Mouse (Mus musculus) midbrain, embryonic 16.5 days (tissue): ENCODE measurements around the gene Gm43951. TPM values are rescaled to one million over a fixed set of nuclear protein-coding genes. Genes with fewer than 3 reads are reported as not detected.
A peak's percentile ranks its signal among the peaks of the same experiment; 100 is the strongest.

Experiments used
- ATAC-seq: fragments of 200-750 bp; cut with Nextera tagmentation; 2 replicates; pipeline ENCODE4 v1.8.0; 2017; ENCODE audit warnings: moderate TSS enrichment
- H3K27ac ChIP-seq: fragments of 300-500 bp; sonication (generic); 2 replicates; pipeline ENCODE4 v1.5.1; 2014; ENCODE audit warnings: mild to moderate bottlenecking, low read length, mixed read lengths
- H3K27me3 ChIP-seq: fragments of 300-500 bp; sonication (generic); 2 replicates; pipeline ENCODE4 v1.6.1; 2014; ENCODE audit warnings: low read depth, low read length, mixed read lengths; ENCODE audit not compliant: control insufficient read depth, insufficient read depth
- H3K36me3 ChIP-seq: fragments of 300-500 bp; sonication (generic); 2 replicates; pipeline ENCODE4 v1.6.1; 2014; ENCODE audit warnings: mild to moderate bottlenecking, low read length, moderate library complexity, mixed read lengths; ENCODE audit not compliant: control insufficient read depth, insufficient read depth
- H3K4me1 ChIP-seq: fragments of 300-500 bp; sonication (generic); 2 replicates; pipeline ENCODE4 v1.6.1; 2014; ENCODE audit warnings: mild to moderate bottlenecking, low read length, mixed read lengths; ENCODE audit not compliant: control insufficient read depth, insufficient read depth
- H3K4me2 ChIP-seq: fragments of 300-500 bp; sonication (generic); 2 replicates; pipeline ENCODE4 v1.6.1; 2014; ENCODE audit warnings: mild to moderate bottlenecking, low read length, mixed read lengths
- H3K4me3 ChIP-seq: fragments of 300-500 bp; sonication (generic); 2 replicates; pipeline ENCODE4 v1.5.1; 2014; ENCODE audit warnings: low read depth, mild to moderate bottlenecking, low read length, moderate library complexity, mixed read lengths
- H3K9ac ChIP-seq: fragments of 300-500 bp; sonication (generic); 2 replicates; pipeline ENCODE4 v1.6.1; 2014; ENCODE audit warnings: low read depth, low read length, mixed read lengths
- H3K9me3 ChIP-seq: fragments of 300-500 bp; sonication (generic); replicated peaks from 2 replicates; pipeline ENCODE4 v1.6.1; 2014; ENCODE audit warnings: mild to moderate bottlenecking, low read length, mixed read lengths; ENCODE audit not compliant: control insufficient read depth, poor library complexity, severe bottlenecking
- WGBS: fragments of 180-500 bp; shearing (Covaris S2); extraction: QIAGEN DNeasy Blood & Tissue Kit; methylation state at CpG from one replicate; pipeline ENCODE4 v1.1.7; 2014; 5-methylcytosine and 5-hydroxymethylcytosine counted together
- polyA plus RNA-seq: library from polyadenylated mRNA; unstranded; fragments of >200 nt; fragmentation: Nextera tagmentation; extraction: Ambion mirVana; gene quantifications from 2 replicates; pipeline ENCODE4 v1.2.1, GENCODE M21; 2015

Gene Gm43951
- polyA plus RNA-seq: 1.7 and 1.9 TPM in 2 replicates

DNA sequence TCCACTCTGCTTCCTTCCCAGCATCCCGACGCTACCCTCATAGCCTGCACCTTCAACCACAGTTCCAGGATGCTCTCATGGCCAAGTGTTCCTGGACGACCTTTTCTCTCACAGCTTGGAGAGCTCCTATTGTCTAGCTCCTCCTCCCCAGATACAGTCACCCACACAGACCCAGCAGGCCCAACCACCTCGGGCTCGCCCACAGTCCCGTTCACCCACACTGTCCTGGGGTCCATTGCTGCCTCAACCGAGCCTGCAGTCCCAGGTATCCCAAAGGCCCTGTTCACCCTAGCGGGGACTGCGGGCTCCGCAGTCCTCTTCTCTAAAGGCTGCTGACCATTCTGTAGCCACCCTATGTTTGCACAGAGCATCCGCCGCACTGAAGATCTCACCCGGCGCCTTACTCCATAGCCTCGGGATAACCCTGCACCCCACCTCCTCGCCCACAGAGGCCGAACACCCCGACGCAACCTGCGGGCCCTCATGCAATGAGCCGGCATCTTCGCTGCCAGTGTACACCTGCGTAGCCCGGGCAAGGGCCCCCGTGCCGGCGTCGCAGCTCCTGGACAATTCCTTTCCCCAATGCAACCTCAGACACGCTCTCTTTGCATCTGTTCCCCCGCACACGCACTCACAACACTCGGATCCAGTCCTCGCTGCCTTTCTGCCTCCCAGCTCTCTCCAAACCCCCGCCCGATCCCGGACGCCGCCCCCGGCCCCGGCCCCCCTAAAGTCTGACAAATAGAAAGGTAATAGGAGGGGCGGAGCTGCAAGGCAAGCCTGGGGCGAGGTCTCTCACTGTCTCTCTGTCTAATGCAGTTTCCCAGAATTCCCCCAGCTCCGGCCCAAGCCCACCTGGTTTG, at the start of gene Gm43951:
Gene Gm43951 (minus strand): TSS at position 500 of the 863 bp plus-strand sequence.
- peak within 1 kb of the TSS; percentile 74 for H3K27ac ChIP-seq
- H3K36me3 ChIP-seq: peaks cover 6% of the 10 kb centered on the region
- H3K4me3 ChIP-seq: peak within 1 kb of the TSS; percentile 54
- peaks cover 25% of the 10 kb centered on the region for H3K4me1 ChIP-seq
- H3K4me2 ChIP-seq: peak within 1 kb of the TSS; percentile 87
- 2% methylated on average over 38 of the region's 43 CpGs for WGBS
- ATAC-seq: peak; percentile 61
- H3K9me3 ChIP-seq: no peaks in the 10 kb centered on the region
- peak within 1 kb of the TSS; percentile 80 for H3K9ac ChIP-seq
- H3K27me3 ChIP-seq: no peaks in the 10 kb centered on the region

GRCm38 (mm10) chr11:72256441-72256840, 49.8 kb upstream of the Gm43951 start:
- Histone ChIP-seq H3K27me3 (no peaks in the 10 kb centered on the region), H3K9ac (no peak overlapping the region), H3K4me3 (no peak overlapping the region), H3K9me3 (no peaks in the 10 kb centered on the region), H3K36me3 (no peaks in the 10 kb centered on the region), H3K27ac (no peak overlapping the region), H3K4me2 (no peak overlapping the region), H3K4me1 (no peaks in the 10 kb centered on the region)
- 89% methylated on average over 2 of the region's 2 CpGs for WGBS
- ATAC-seq: no peak

- Histone ChIP-seq H3K9ac (no peak overlapping the region), H3K36me3 (no peaks in the 10 kb centered on the region), H3K27ac (no peak overlapping the region), H3K4me3 (no peak overlapping the region), H3K4me2 (no peak overlapping the region), H3K27me3 (no peaks in the 10 kb centered on the region), H3K9me3 (no peaks in the 10 kb centered on the region), H3K4me1 (no peaks in the 10 kb centered on the region)
- ATAC-seq: no peak
- 95% methylated on average over 4 of the region's 4 CpGs for WGBS
Measured at GRCm38 (mm10) chr11:72255629-72256028, 49.0 kb upstream of the Gm43951 start.

DNA sequence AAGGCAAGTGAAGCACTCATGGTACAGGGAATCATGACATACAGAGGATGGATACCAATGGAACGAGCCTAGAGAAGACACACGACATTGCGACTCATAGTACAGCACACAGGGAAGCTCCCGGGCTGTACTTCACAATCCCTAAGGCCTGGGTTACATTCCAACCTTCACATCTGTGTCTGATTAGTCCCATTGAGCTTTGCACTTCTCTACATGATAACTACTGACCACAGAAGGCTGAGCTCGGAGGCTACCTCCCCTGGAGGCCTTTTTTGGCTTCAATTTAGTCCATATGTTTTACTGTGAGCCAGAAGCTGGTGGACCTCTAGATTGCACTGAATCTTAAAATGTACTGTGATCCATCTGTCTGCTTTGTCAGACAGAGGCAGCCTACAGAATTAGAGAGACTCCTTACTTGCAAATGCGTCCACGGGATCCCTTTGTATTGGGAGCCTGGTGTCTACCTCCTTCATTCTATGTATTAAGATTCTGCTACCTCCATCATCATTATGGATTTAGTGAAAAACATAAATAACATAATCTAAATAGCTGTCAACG, 38.6 kb upstream of the Gm43951 start:
- ATAC-seq: no peak
- WGBS: 85% methylated on average over 8 of the region's 8 CpGs
- Histone ChIP-seq H3K36me3 (no peaks in the 10 kb centered on the region), H3K27me3 (no peaks in the 10 kb centered on the region), H3K9me3 (no peaks in the 10 kb centered on the region), H3K4me1 (no peaks in the 10 kb centered on the region), H3K4me3 (no peak overlapping the region), H3K4me2 (no peak overlapping the region), H3K9ac (no peak overlapping the region), H3K27ac (no peak overlapping the region)

GRCm38 (mm10) chr11:72240062-72240860, 33.6 kb upstream of the Gm43951 start:
- no peak overlapping the region for H3K9ac ChIP-seq
- H3K9me3 ChIP-seq: no peaks in the 10 kb centered on the region
- no peaks in the 10 kb centered on the region for H3K36me3 ChIP-seq
- no peaks in the 10 kb centered on the region for H3K27me3 ChIP-seq
- no peak overlapping the region for H3K27ac ChIP-seq
- no peaks in the 10 kb centered on the region for H3K4me1 ChIP-seq
- WGBS: 86% methylated on average over 4 of the region's 4 CpGs
- no peak overlapping the region for H3K4me2 ChIP-seq
- H3K4me3 ChIP-seq: no peak overlapping the region
- ATAC-seq: no peak

- ATAC-seq: no peak
- Histone ChIP-seq H3K4me3 (no peak overlapping the region), H3K27me3 (no peaks in the 10 kb centered on the region), H3K4me1 (no peaks in the 10 kb centered on the region), H3K4me2 (no peak overlapping the region), H3K36me3 (no peaks in the 10 kb centered on the region), H3K9ac (no peak overlapping the region), H3K9me3 (no peaks in the 10 kb centered on the region), H3K27ac (no peak overlapping the region)
- 71% methylated on average over 5 of the region's 5 CpGs for WGBS
Measured at GRCm38 (mm10) chr11:72234013-72234412, 27.4 kb upstream of the Gm43951 start.

- H3K27ac ChIP-seq: no peak overlapping the region
- 67% methylated on average over 1 of the region's 1 CpGs for WGBS
- no peaks in the 10 kb centered on the region for H3K4me1 ChIP-seq
- ATAC-seq: no peak
- H3K9me3 ChIP-seq: no peaks in the 10 kb centered on the region
- no peak overlapping the region for H3K9ac ChIP-seq
- H3K36me3 ChIP-seq: no peaks in the 10 kb centered on the region
- no peaks in the 10 kb centered on the region for H3K27me3 ChIP-seq
- H3K4me3 ChIP-seq: no peak overlapping the region
- H3K4me2 ChIP-seq: no peak overlapping the region
Measured at GRCm38 (mm10) chr11:72232991-72233390, 26.4 kb upstream of the Gm43951 start.

DNA sequence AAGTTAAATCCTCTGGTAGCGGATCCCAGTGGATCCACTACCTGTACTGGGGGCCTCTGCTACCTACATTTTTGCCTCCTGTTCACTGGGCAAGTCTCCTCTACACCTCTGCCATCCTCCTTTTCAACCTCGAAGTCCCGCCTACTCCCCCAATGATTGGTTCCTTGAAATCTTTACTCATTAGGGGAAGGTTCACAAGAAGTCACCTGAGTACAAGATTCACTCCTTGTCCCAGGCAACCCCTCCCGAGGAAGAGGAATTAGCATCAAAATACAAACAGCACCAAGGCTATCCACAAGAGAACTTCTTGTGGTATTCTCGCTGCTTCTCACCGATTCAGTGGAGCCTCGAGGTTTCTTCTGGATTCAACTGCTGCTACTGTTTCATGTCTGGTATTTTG, 25.4 kb upstream of the Gm43951 start:
- H3K4me2 ChIP-seq: no peak overlapping the region

More for the DNA sequence above, 25.4 kb upstream of the Gm43951 start:
- Histone ChIP-seq H3K27ac (no peak overlapping the region), H3K36me3 (no peaks in the 10 kb centered on the region), H3K9me3 (no peaks in the 10 kb centered on the region), H3K4me3 (no peak overlapping the region), H3K9ac (no peak overlapping the region), H3K4me1 (no peaks in the 10 kb centered on the region), H3K27me3 (no peaks in the 10 kb centered on the region)
- 86% methylated on average over 7 of the region's 7 CpGs for WGBS
- no peak for ATAC-seq
